Mouse (Mus musculus) megakaryocyte, embryonic 14.5 days (primary cell): ENCODE data around the gene Cpt2. TPM values are rescaled to one million over a fixed set of nuclear protein-coding genes. Genes with fewer than 3 reads are reported as not detected.
A peak's percentile ranks its signal among the peaks of the same experiment; 100 is the strongest.

Experiments
- H3K27me3 ChIP-seq: replicated peaks from 2 replicates; pipeline ENCODE3; 2012; ENCODE audit warnings: inconsistent platforms
- H3K36me3 ChIP-seq: replicated peaks from 2 replicates; pipeline ENCODE3; 2012; ENCODE audit warnings: low read length, inconsistent platforms, mixed read lengths
- H3K4me1 ChIP-seq: 2 replicates; pipeline ENCODE4 v1.6.1; 2012; ENCODE audit warnings: inconsistent platforms
- H3K4me3 ChIP-seq: replicated peaks from 2 replicates; pipeline ENCODE3; 2012; ENCODE audit warnings: moderate library complexity, mild to moderate bottlenecking, inconsistent platforms
- H3K9me3 ChIP-seq: 2 replicates; pipeline ENCODE4 v1.6.1; 2012; ENCODE audit warnings: inconsistent platforms
- FLI1 ChIP-seq: IDR thresholded peaks from 2 replicates; pipeline ENCODE4 v1.6.1; 2012; ENCODE audit warnings: low read length, inconsistent platforms, mixed read lengths
- GATA1 ChIP-seq: IDR thresholded peaks from 3 replicates; pipeline ENCODE4 v1.6.1; 2012; ENCODE audit warnings: mixed read lengths, low read length, inconsistent platforms, borderline replicate concordance
- polyA plus RNA-seq: library from polyadenylated mRNA; stranded (reverse); fragments of >175 nt; gene quantifications from 2 replicates; pipeline ENCODE4 v1.2.3, GENCODE M21; 2012; ENCODE audit warnings: low replicate concordance; ENCODE audit not compliant: insufficient read depth

Gene Cpt2
- polyA plus RNA-seq: 74.4 and 828 TPM in 2 replicates

DNA sequence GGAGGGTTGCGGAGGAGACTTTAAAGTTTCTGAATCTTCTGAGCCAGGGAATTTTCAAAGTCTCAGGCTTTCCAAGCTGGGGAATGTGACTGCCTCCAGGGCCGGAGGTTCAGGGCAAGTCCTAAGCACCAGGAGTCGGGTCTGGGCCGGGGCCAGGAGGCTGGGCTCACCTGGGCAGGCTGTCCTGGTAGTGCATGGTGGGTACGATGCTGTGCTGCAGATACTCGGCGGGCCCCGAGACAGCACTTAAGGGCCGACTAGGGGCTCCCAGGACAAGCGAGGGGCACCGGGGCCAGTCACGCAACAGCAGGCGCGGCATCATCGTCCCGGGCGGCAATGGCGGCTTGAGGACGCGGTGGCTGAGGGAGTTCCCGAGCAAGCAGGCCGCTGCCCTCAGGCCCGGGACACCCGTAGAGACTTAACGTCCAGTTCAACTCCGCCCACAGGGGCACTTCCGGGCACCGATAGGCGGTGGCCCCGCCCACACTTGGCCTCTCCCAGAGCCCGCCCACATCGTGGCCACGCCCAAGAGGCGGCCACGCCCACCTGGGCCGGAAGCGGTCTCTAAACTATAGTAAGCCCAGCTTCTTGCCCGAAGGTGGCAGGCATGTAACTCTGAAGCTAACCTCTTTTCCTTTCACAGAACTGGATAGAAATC lies at the start of gene Cpt2:
Cpt2 (minus strand) TSS at position 466 of the 658 bp plus-strand sequence.
- Histone ChIP-seq H3K36me3 (peaks cover 30% of the 10 kb centered on the region), H3K4me1 (peaks cover 55% of the 10 kb centered on the region), H3K9me3 (no peaks in the 10 kb centered on the region), H3K27me3 (peaks cover 2% of the 10 kb centered on the region), H3K4me3 (peak within 1 kb of the TSS; percentile 99)
- TF ChIP-seq GATA1 (no peak), FLI1 (peak; percentile 60)

DNA sequence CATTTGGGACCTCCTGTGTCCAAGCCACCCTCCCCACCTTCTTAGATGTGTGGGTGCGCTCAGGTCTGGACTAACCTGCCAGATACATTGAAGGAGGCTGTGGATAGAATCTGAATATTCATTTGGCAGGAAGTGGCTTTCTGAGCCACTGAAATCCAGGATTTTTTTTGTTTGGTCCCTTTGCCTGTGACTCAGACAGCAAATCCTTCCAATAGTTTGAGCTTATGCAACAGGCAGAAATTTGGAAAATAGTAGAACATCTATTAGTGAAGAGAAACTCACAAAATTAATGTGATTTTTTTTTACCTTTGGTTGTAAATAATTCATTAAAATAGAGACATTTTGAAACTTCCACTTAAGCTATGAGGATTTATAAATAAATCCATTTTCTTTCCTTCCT lies 47.8 kb upstream of the Cpt2 start:
- peaks cover 45% of the 10 kb centered on the region for H3K27me3 ChIP-seq
- peaks cover 26% of the 10 kb centered on the region for H3K4me1 ChIP-seq
- H3K9me3 ChIP-seq: no peaks in the 10 kb centered on the region
- H3K4me3 ChIP-seq: no peak overlapping the region
- TF ChIP-seq FLI1 (no peak), GATA1 (no peak)
- H3K36me3 ChIP-seq: no peaks in the 10 kb centered on the region

DNA sequence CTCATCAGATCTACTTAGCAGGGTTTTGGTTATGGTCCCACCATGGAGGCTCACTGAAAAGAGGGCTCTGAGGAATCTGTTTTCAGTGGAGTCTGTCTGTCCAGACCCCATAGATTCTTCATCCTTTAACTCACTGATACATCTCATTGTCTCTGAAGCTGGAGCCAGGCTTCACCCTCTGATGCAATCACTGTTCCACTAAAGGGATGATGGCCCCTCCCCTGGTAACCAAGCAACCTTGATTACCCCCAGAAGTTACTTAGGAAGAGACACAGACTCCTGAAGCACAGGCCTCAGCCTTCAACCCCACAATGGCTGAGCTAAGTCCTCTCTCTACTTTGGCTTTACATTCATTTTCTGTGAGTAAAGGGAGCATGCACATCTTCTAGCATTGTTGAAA lies 46.4 kb upstream of the Cpt2 start:
- Histone ChIP-seq H3K4me1 (peaks cover 35% of the 10 kb centered on the region), H3K27me3 (peaks cover 41% of the 10 kb centered on the region), H3K4me3 (no peak overlapping the region), H3K9me3 (0 out of 2 replicates have a peak, but pooled peaks cover 3% of the 10 kb centered on the region), H3K36me3 (no peaks in the 10 kb centered on the region)
- TF ChIP-seq FLI1 (no peak), GATA1 (no peak)

DNA sequence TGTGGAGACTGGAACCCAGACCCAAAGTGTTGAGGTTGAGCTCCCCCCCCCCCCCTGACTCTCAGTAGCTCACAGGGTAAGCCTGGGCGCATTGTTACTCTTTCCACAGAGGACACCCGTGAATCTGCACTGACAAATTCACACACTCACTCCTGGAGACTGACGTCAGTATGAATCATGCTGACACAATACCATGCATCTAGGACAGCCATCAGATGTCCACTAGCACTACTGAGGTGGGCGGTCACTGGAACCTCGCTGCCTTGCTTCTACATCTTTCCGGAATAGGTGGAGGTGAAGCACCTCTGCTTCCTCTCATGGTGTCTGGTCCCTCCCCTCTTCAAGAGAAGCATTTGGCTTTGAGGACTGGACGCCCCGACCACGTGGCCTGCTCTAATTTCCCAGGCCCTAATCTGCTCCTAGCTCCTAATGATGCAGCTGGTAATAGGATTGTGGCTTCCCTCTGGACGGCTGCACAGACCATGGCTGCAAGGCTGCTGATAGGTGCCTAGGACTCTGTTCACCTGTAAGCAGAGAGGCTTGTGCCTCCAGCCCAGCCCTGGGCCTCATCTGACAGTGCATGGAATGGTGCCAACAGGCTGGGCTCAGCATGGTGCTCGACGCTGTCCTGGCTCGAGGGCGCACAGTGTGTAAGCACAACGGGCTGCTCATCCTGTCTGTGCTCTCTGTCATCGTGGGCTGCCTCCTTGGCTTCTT lies 44.7 kb upstream of the Cpt2 start, which contains the start of gene Slc1a7:
Slc1a7 (plus strand) TSS at position 367 of the 717 bp plus-strand sequence.
- peaks cover 49% of the 10 kb centered on the region for H3K4me1 ChIP-seq
- TF ChIP-seq GATA1 (no peak), FLI1 (no peak)
- peak within 1 kb of the TSS; percentile 50 for H3K4me3 ChIP-seq
- H3K27me3 ChIP-seq: peaks cover 40% of the 10 kb centered on the region
- no peaks in the 10 kb centered on the region for H3K36me3 ChIP-seq
- H3K9me3 ChIP-seq: peaks cover 13% of the 10 kb centered on the region

DNA sequence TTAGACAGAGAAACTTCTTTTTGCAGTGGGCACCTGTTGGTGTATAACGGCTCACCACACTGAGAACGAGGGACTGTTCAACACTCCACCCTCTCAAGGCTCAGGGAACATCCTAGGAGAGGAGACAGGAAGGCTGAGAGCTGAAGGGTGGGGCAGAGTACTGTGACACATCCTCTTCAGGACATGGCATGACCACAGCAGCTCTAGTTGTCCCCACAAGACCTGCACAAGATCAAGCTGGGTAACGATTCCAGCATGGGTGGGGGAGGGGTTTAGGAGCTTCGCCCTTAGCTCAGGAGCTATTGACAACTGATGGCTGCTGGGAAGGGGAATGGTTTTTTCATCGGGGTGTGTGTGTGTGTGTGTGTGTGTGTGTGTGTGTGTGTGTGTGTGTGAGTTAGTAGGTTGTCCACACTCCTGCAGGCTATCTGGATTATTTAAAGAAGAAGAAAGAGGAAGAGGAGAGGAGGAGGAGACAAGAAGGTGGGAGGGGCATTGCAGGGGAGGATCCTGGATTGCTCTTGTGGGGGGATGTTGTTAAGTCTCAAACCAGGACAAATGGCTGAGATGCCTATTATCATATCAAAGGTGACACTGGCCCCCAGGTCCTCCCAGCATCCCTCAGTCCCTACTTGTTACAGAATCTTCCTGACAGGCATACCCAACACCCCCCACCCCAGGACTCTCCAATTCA lies 43.2 kb upstream of the Cpt2 start:
- Histone ChIP-seq H3K4me3 (peak overlapping the region; percentile 76), H3K4me1 (peaks cover 65% of the 10 kb centered on the region), H3K36me3 (no peaks in the 10 kb centered on the region), H3K9me3 (peaks cover 13% of the 10 kb centered on the region), H3K27me3 (peaks cover 44% of the 10 kb centered on the region)
- TF ChIP-seq GATA1 (no peak), FLI1 (no peak)

DNA sequence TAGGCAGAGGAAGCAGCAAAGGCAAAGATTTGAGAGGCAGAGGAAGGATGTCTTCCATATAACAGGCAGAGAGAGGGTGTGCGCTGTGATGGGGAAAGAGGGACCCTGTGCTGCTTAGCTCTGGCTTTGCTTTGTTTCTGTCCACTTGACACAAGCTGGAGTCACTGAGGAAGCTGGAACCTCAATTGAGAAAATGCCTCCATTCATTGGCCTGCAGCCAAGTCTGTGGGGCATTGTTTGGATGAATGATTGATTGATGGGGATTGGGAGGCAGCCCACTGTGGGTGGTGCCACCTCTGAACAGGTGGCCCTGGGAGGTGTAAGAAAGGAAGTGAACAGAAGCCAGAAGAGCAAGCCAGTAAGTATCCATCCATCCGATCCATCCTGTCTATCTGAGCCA lies 39.4 kb upstream of the Cpt2 start:
- no peaks in the 10 kb centered on the region for H3K36me3 ChIP-seq
- no peak for TF ChIP-seq FLI1
- TF ChIP-seq GATA1: no peak
- H3K4me3 ChIP-seq: peak overlapping the region; percentile 73
- peaks cover 29% of the 10 kb centered on the region for H3K27me3 ChIP-seq
- H3K9me3 ChIP-seq: peaks cover 13% of the 10 kb centered on the region
- H3K4me1 ChIP-seq: peaks cover 55% of the 10 kb centered on the region

DNA sequence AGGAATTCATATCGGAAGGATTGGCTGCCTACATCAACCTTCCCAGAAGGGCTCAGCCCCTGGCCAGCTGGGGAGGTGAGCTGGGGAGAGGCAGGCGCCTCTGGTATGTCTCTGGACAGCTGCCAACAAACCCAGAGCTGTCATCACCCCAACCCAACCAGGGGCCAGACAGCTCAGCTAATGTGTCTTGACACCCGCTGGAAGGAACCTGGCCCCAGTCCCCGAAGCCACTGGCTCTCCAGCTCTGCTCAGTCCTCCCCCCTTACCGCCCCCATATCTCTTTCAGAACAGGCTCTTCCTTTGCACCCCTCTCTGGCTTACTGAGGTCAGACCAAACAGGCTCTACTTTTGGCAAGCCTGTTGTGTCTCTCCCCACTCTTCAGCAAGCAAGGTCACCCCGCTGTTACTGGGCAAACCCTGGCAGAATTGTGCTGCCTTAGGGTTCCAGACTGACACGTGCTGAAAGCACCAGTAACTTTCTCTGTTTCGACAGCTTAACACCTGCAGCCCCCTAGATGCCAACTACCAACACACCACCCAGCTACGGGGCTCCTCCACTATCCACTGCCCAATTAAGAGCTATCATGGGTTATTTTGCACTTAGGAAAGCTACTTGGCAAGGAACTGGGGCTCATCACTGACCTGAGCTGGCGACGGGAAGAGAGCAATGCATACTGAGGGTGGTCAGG lies 38.8 kb upstream of the Cpt2 start:
- Histone ChIP-seq H3K4me1 (peaks cover 52% of the 10 kb centered on the region), H3K27me3 (peaks cover 29% of the 10 kb centered on the region), H3K9me3 (peaks cover 13% of the 10 kb centered on the region), H3K4me3 (peak overlapping the region; percentile 73), H3K36me3 (no peaks in the 10 kb centered on the region)
- TF ChIP-seq GATA1: no peak
- no peak for TF ChIP-seq FLI1

DNA sequence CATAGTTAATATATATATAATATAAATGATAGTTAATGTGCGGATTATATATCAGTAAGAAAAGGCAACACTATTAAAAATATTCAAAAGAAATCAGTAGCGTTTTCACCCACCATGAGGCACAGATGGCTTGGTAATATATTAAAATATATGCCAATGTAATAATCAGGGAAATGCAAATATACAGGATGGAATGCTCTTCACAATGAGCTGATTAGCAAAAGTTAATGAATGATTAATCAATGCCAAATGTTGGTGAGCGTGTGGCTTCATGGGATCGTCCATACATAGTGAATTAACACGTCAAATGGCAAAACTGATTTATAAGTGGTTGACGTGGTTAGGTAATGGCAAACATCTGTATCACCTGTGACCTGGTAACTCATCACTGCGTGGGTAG lies 35.1 kb upstream of the Cpt2 start:
- H3K4me1 ChIP-seq: peaks cover 22% of the 10 kb centered on the region
- no peak for TF ChIP-seq GATA1
- TF ChIP-seq FLI1: no peak
- no peak overlapping the region for H3K4me3 ChIP-seq
- H3K36me3 ChIP-seq: no peaks in the 10 kb centered on the region
- H3K9me3 ChIP-seq: no peaks in the 10 kb centered on the region
- peaks cover 31% of the 10 kb centered on the region for H3K27me3 ChIP-seq

DNA sequence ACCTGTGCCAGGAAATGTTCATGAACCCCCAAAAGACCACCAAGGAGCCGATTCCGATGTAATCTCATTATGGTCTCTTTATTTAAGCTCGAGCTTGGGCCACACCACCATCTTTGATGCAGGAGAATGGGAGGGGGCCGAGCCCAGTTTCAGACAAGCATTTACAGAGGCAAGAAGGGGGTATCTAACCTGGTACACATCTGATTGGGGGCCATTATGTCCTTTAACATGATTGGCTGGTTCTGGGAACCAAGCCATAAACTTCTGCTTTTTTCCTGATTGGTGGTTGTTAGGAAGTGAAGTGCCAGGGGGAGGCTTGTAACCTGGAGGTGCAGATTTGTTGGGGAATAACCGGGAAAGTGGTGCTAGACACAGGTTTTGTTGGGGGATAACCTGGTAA lies 32.3 kb upstream of the Cpt2 start:
- peaks cover 21% of the 10 kb centered on the region for H3K27me3 ChIP-seq
- H3K4me3 ChIP-seq: no peak overlapping the region
- TF ChIP-seq GATA1 (no peak), FLI1 (no peak)
- no peaks in the 10 kb centered on the region for H3K4me1 ChIP-seq
- H3K36me3 ChIP-seq: no peaks in the 10 kb centered on the region
- H3K9me3 ChIP-seq: peaks cover 4% of the 10 kb centered on the region
